Mouse (Mus musculus): Measurements from ENCODE around the gene Atp6v1g3.

- TF ChIP-seq CTCF (IDR thresholded peaks at IDR 0.05 in 2 of 3, conservative IDR thresholded peaks at IDR 0.05 in 1 of 3; ENCODE audit: control insufficient read depth in 1 of 3, insufficient read depth in 1 of 3, low read depth in 2 of 3, low read length in 3 of 3, poor library complexity in 1 of 3, severe bottlenecking in 1 of 3), result no peak
- no peak for TF ChIP-seq MXI1 (IDR thresholded peaks at IDR 0.05; ENCODE audit: low read depth, low read length)
- no peak for TF ChIP-seq TCF12 (IDR thresholded peaks at IDR 0.05; ENCODE audit: low read depth, low read length)
- no peak for TF ChIP-seq MYC (IDR thresholded peaks at IDR 0.05; ENCODE audit: low read depth, low read length)
- TF ChIP-seq USF1 (IDR thresholded peaks at IDR 0.05; ENCODE audit: low read depth, low read length), result no peak
- TF ChIP-seq POLR2A (IDR thresholded peaks at IDR 0.05; ENCODE audit: control insufficient read depth in 1 of 2, insufficient read depth in 1 of 2, low read depth in 1 of 2, low read length in 2 of 2, poor library complexity in 1 of 2), result no peak
- no peak for TF ChIP-seq EP300 (IDR thresholded peaks at IDR 0.05; ENCODE audit: low read depth in 1 of 2, low read length in 2 of 2)
- no peak for TF ChIP-seq ZKSCAN1 (IDR thresholded peaks at IDR 0.05; ENCODE audit: low read depth, low read length)
- no peak for TF ChIP-seq RCOR1 (IDR thresholded peaks at IDR 0.05; ENCODE audit: low read depth, low read length)
- no peak for TF ChIP-seq NRF1 (IDR thresholded peaks at IDR 0.05; ENCODE audit: insufficient read depth, low read depth, low read length, poor library complexity, severe bottlenecking)
Measured at GRCm38 (mm10) chr1:138237252-138237651, 36.3 kb upstream of the Atp6v1g3 start.

Measured in MEL (cell line).